Mouse (Mus musculus) telencephalon, adult 2 months (tissue): ENCODE measurements at regions not wholly inside any gene's neighbourhood (a gene's known extent, or its start where the extent isn't known, plus 50 kb on each side); places are given as distances from the start of the nearest gene placed in this dataset.

Experiments
- DNase-seq: peaks from one replicate; pipeline ENCODE4 v3.0.0-alpha.2; 2011; ENCODE audit warnings: low read depth, low spot score

- DNase-seq: peak; percentile 34
These were observed 167.8 kb upstream of the Pik3r1 start for GRCm38 (mm10) chr13:101935843-101936242.

GRCm38 (mm10) chr13:101954521-101954920 lies 186.5 kb upstream of the Pik3r1 start:
- DNase-seq: no peak

- DNase-seq: no peak
These were observed 187.9 kb upstream of the Pik3r1 start for GRCm38 (mm10) chr13:101955806-101956418.

GRCm38 (mm10) chr13:101957782-101958181 lies 189.8 kb upstream of the Pik3r1 start:
- no peak for DNase-seq

- DNase-seq: no peak
These were observed 197.5 kb upstream of the Pik3r1 start for GRCm38 (mm10) chr13:101965537-101965936.

GRCm38 (mm10) chr13:101966799-101967397 lies 198.9 kb upstream of the Pik3r1 start:
- no peak for DNase-seq

GRCm38 (mm10) chr13:101967466-101967865 lies 199.4 kb upstream of the Pik3r1 start:
- no peak for DNase-seq

- DNase-seq: no peak
These were observed 208.7 kb upstream of the Pik3r1 start for GRCm38 (mm10) chr13:101976766-101977165.

- DNase-seq: peak; percentile 12
These were observed 212.3 kb upstream of the Pik3r1 start for GRCm38 (mm10) chr13:101980171-101980835.

- DNase-seq: no peak
These were observed 220.8 kb upstream of the Pik3r1 start for GRCm38 (mm10) chr13:101988637-101989413.

GRCm38 (mm10) chr13:101991729-101992128 lies 223.7 kb upstream of the Pik3r1 start:
- no peak for DNase-seq

GRCm38 (mm10) chr13:101994779-101995178 lies 226.8 kb upstream of the Pik3r1 start:
- no peak for DNase-seq

GRCm38 (mm10) chr13:101995529-101995928 lies 227.5 kb upstream of the Pik3r1 start:
- no peak for DNase-seq

GRCm38 (mm10) chr13:101996144-101996543 lies 228.1 kb upstream of the Pik3r1 start:
- DNase-seq: no peak

GRCm38 (mm10) chr13:101997415-101997814 lies 229.4 kb upstream of the Pik3r1 start:
- no peak for DNase-seq

- DNase-seq: no peak
These were observed 238.5 kb upstream of the Pik3r1 start for GRCm38 (mm10) chr13:102006565-102006964.

- no peak for DNase-seq
These were observed 243.9 kb upstream of the Pik3r1 start for GRCm38 (mm10) chr13:102011965-102012364.

- no peak for DNase-seq
These were observed 246.5 kb upstream of the Pik3r1 start for GRCm38 (mm10) chr13:102014514-102014913.

- DNase-seq: no peak
These were observed 246.9 kb upstream of the Pik3r1 start for GRCm38 (mm10) chr13:102014958-102015357.

GRCm38 (mm10) chr13:102016518-102016917 lies 248.5 kb upstream of the Pik3r1 start:
- no peak for DNase-seq

GRCm38 (mm10) chr13:102022273-102022672 lies 254.3 kb upstream of the Pik3r1 start:
- DNase-seq: no peak

- DNase-seq: no peak
These were observed 254.7 kb upstream of the Pik3r1 start for GRCm38 (mm10) chr13:102022757-102023156.
